Mouse (Mus musculus): ENCODE measurements around the gene Dgcr6.

GRCm38 (mm10) chr16:18074611-18075010, 22.0 kb downstream of the Dgcr6 start:
- TF ChIP-seq CTCF (conservative IDR thresholded peaks at IDR 0.05; ENCODE audit: low read length) (no peak), POU5F1 (IDR thresholded peaks at IDR 0.05; ENCODE audit: borderline replicate concordance, low read length) (no peak), NANOG (IDR thresholded peaks at IDR 0.05; ENCODE audit: borderline replicate concordance, low read length) (no peak)
